Mouse (Mus musculus) mouse embryonic stem cell (cell line): ENCODE results near the gene Ern2.

ENCODE experiments used
- in situ Hi-C, 2 experiments: fragments of 300-500 bp; cut with MboI; formaldehyde crosslinking; loops; 1 replicate in 1 of 2; 3 replicates in 1 of 2; pipeline ENCODE4 v1.14.3; 2019 to 2020; ENCODE audit warnings: low sequenced_read_pairs in 2 of 2, low pct_unique_long_range_greater_than_20kb in 1 of 2, mixed read lengths in 1 of 2; ENCODE audit not compliant: unreplicated experiment in 1 of 2

Gene Ern2

GRCm38 (mm10) chr7:122186043-122186442, at the start of gene Ern2:
Gene Ern2, minus strand, starts transcription at chr7:122186207.
- in situ Hi-C loops, result no loop called here

GRCm38 (mm10) chr7:122230866-122231265, 44.9 kb upstream of the Ern2 start:
- in situ Hi-C loops, result no loop called here

GRCm38 (mm10) chr7:122229916-122230315, 43.9 kb upstream of the Ern2 start:
- in situ Hi-C loops, result no loop called here

DNA sequence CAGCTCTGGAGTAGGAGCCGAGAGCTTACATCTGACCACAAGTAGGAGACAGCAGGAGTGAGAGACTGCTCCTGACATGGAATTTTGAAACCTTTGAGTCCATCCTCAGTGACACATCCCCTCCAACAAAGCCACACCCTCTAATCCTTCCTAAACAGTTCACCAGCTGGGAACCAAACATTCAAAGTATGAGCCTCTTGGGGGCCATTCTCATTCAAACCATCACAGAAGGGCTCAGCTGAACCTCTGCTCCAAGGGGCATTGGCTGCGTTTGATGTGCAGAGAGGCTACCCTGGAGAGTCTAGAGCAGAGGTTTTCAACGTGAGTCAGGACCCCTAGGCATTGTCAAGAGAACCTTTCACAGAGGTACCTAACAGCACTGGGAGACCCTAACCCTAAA, 43.3 kb upstream of the Ern2 start:
- in situ Hi-C loops, result no loop called here

DNA sequence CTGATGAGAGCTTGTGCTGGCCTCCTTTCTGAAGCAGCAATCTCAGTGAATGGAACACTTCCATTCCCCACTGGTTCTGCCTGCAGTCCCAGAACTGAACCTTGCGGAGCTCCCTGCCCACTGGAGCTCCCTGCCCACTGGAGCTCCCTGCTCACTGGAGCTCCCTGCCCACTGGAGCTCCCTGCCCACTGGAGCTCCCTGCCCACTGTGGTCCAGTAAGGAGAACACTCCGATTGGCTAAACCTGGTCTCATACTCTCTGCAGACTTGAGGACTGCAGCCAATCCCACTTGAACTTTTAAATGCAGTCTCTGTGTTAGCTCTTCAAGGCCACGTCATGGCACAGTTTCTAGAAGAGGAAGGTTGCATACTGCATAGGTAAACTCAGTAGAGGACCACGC, 40.7 kb upstream of the Ern2 start:
- in situ Hi-C loops, result no loop called here

- in situ Hi-C loops, result no loop called here
Measured at GRCm38 (mm10) chr7:122226020-122226742, 40.2 kb upstream of the Ern2 start.

GRCm38 (mm10) chr7:122219315-122219801, 33.4 kb upstream of the Ern2 start, which contains the start of gene Chp2:
Gene Chp2, plus strand, starts transcription at chr7:122219496.
- in situ Hi-C loops, result no loop called here

- in situ Hi-C loops, result no loop called here
Measured at GRCm38 (mm10) chr7:122208276-122209021, 22.4 kb upstream of the Ern2 start.

DNA sequence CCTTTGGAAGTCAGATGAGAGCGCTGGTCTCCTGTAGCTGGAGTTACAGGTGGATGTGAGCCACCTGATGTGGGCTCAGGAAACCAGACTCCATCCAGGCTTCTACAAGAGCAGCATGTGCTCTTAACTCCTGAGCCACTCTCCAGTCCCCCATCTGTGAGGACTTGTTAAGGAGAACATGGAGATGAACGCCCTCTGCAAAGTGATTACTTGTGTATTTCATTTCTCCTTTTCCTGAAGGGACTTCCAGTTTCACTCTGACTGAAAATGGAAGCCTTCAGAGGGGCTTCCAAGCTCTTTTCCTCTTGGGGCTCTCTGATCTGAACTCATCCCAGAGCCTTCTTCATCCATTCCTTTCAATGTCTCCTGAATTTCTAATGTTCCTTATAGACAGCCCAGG, 20.1 kb upstream of the Ern2 start:
- in situ Hi-C loops, result no loop called here

DNA sequence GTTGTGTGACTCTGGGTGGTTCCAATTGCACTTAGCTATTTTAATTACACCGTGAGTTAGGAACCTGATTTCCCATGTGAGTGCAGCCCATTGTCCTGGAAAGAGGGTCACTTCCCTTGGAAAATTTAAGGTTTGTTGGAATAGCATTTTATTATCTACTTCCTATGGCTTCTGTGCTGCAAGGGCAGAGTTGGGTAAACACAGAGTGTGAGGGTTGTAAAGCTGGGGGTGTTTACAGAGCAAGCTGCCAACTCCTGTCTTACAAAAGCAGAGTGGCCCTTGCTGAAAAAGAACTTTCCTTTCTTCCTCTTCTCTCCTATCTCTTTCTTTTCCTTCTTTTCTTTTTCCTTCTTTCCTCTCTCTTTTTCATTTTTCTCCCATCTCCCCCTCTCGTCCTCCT, 17.9 kb upstream of the Ern2 start:
- in situ Hi-C loops, result no loop called here

- in situ Hi-C loops, result no loop called here
Measured at GRCm38 (mm10) chr7:122199296-122199695, 13.3 kb upstream of the Ern2 start.

- in situ Hi-C loops, result no loop called here
Measured at GRCm38 (mm10) chr7:122197306-122197705, 11.3 kb upstream of the Ern2 start.

DNA sequence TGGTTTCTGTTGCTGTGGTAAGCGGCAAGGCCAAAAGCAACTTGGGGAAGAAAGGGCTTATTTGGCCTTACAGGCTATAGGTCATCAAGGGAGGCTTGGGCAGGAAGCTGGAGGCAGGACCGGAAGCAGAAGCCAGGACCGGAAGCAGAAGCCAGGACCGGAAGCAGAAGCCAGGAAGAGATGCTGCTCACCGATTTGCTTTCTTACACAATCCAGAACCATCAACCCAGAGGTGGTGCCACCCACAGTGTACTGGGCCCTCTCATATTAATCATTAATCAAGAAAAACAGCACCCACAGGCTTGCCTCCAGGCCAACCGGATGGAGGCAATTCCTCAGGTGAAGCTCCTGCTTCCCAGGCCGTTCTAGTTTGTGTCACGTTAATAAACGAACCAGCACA, 10.8 kb upstream of the Ern2 start:
- in situ Hi-C loops, result no loop called here

DNA sequence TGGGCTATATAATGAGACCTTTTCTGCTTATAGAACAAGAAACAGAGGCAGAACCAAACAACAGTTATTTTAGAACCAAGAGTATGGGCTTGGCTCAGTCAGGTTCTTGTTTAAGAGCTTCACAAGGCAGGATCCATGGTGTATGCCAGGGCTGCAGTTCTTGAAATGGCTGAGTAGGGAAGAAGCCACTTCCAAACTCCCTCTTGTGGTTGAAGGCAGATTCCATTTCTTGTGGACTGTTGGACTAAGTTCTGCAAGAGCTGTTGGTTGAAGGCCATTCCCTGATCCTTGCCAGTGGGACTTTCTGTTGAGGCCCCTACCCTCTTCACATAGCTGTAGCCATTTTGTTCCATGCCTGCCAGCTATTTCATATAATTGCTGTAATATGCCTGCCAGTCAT, 7.9 kb upstream of the Ern2 start:
- in situ Hi-C loops, result loop anchor here in 1 of 2 experiments (5.0 kb wide), 1 partner anchor 258 kb away; no protein-coding TSS in a partner anchor

DNA sequence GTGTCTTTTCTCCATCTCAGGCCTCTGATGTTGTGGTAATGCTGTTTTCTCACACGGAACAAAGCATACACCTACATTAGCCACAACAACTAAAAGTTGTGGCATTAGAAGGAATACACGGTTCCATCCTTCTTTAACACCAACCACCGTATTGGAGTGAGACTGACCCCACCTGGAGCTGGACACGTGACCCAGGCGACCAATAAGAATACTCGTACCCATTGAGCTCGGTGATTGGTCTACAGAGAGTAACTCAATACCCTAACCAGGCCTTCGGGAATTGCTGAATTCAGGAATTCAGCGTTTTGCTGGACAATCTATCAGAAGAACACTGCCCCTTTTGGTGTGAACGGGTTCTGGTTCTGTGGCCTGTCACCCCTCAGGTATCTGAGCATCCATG, 5.1 kb upstream of the Ern2 start:
- in situ Hi-C loops, result loop anchor here in 1 of 2 experiments (5.0 kb wide), 1 partner anchor 261 kb away; no protein-coding TSS in a partner anchor

DNA sequence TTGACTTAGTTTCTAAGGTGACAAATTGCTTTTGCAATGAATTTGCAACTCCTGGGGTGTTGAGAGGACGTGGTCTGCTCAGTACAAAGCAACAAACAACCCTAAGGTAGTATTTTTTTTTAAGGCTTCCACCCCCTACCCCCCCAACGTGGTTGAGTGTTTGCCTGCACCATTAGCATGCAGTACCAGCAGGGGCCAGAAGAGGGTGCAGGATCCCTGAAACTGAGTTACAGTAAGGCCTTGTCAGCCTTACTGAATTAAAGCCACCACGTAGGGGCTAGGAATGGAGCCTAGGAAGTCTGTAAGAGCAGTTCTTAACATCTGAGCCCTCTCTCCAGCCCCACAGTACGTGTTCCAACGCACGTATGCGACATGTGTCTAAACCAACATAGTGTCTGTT, 3.5 kb upstream of the Ern2 start:
- in situ Hi-C loops, result no loop called here

DNA sequence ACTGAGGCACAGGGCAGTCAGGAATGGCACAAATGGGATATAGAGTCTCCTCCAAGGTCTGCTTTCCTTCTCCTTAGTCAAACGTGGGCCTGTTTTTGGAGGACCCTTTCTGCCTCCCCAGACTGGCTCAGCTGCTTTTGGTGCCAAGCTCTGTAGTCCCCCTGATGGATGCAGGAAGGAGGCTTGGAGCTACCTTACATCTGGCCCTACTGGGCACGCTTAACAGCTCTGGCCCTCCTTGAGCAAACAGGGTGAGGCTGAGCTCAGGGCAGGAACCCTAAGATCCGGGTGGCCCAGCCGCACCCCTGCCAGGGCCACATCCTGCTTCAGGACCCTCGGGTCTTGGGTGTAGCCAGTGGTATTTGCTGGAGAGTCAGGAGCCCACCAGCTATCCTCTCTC, 1.4 kb downstream of the Ern2 start:
- in situ Hi-C loops, result no loop called here

GRCm38 (mm10) chr7:122180720-122181119, 5.3 kb downstream of the Ern2 start:
- in situ Hi-C loops, result no loop called here

DNA sequence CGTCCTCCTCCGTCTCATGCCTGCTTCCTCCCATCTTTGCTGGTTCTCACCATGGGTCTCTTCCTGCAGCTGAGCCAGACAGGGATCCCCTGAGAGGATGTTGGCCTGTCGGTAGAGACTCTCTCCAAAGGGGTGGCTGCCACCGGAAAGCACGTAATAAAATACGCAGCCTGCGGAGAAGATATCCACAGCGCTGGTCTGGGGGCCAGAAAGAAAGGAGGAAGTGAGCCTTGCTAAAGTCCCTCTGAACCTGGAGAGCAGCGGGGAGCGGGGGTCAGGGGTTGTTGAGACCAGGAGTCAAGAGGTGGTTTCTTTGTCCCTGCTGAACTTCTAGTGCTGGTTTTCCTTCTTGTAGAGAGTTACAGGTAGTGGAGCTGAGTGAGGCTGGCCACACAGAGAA, 14.4 kb downstream of the Ern2 start:
- in situ Hi-C loops, result no loop called here

DNA sequence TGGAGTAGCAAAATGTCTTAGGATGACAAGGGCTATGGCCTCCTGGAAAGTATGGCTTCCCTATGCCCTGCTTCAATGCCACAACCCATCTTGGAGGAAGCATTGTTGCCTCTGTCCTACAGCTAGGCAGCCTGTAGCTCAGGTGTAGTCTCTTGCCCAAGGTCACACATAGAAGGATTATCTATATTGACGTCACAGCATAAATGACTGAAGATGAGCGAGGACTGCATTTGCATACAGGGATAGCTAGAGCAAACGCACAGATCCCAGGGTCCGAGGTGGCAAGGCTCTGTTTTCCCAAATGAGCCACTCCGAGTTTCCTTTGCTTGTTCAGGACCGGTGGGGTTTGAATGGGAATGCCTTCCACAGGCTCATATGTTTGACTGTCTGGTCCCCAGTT, 15.3 kb downstream of the Ern2 start:
- in situ Hi-C loops, result no loop called here
